Mouse (Mus musculus): ENCODE measurements around the gene Fut1. TPM values are rescaled to one million over a fixed set of nuclear protein-coding genes. Genes with fewer than 3 reads are reported as not detected.
A peak's percentile ranks its signal among the peaks of the same experiment; 100 is the strongest.

Gene Fut1
- polyA plus RNA-seq, 1 experiment from 2014 or later: 0.13 TPM

DNA sequence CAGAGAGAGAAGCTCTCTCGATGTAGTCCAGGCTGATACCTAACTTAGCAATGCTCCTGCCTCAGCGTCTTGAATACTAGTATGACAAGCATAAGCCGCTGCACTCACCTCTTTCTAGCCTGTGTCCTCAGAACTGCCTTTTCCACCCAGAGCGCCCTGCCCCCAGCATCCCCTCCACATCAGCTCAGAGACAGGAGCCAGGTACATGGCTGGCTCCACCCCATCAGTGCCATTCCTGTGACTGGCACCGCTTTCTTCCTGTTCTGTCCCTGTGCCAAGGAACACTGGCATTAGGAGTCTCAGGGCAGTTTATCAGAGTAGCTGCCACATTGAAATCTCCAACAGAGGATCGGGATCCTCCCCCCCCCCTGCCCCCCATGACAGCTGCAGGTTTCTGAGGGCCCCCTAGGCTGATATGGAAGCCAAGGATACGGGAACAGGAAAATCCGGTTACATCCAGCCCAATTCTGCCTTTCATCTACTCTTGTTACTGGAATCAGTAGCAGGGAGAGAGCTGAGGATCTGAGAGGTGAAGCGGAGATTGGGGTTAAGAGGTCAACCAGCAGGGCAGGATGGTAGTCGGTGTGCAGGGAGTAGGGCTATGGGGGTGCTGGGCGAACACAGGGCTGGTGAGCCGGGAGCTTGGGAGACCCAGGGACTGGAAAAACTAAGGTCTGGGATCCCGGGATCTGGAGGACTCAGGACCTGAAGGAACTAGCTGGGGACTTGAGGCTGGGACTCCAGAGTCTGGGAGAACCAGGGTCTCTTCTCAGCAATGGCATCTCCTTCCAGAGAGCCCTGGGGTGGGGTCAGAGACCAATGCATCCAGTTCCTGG lies 48.4 kb downstream of the Fut1 start:
- Histone ChIP-seq H3K9me3 (ENCODE audit: low read depth, low read length) (no peaks in the 10 kb centered on the region), H3K27me3 (ENCODE audit: insufficient read depth, low read length) (no peaks in the 10 kb centered on the region), H3K36me3 (ENCODE audit: insufficient read depth) (no peaks in the 10 kb centered on the region), H3K27ac (ENCODE audit: low read depth) (no peak overlapping the region), H3K4me2 (peak overlapping the region; percentile 27; the same call in 1 of the 2 replicates), H3K4me1 (ENCODE audit: insufficient read depth) (0 out of 2 replicates have a peak, but pooled peaks cover 9% of the 10 kb centered on the region), H3K4me3 (ENCODE audit: low read depth, low read length) (no peak overlapping the region), H3K9ac (no peak overlapping the region; the same call in 1 of the 2 replicates)
- ATAC-seq (ENCODE audit: insufficient read depth) (peak; percentile 63; the same call in 1 of the 2 replicates), DNase-seq (peak; percentile 50)
- no peak for TF ChIP-seq CTCF (IDR thresholded peaks at IDR 0.05; ENCODE audit: low read depth)
- WGBS: 36% methylated on average over 13 of the region's 13 CpGs

DNA sequence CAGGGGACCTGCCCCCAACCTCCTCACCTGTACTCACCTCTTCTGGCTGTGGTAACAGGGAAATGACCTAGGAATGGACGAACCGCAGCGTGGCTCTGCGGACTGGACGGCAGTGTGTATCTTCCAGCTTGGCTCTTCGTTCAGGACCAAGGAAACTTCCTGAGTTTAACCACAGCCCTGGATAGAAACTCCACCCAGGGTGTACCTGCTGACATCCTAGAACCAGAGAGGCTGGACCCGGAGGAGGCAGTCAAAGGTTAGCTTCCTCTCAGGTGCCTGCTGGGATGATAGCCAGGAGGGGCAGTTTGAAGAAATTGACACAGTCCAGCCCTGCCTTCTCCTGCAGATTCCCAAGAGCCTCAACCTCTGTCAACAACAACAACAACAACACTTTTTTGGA lies 49.1 kb downstream of the Fut1 start, which contains the start of gene Fut2:
TSS of gene Fut2 (minus strand) at position 234 of the 400 bp plus-strand sequence.
- Histone ChIP-seq H3K9me3 (ENCODE audit: low read depth, low read length) (no peaks in the 10 kb centered on the region), H3K27me3 (ENCODE audit: insufficient read depth, low read length) (no peaks in the 10 kb centered on the region), H3K27ac (ENCODE audit: low read depth) (no peak within 1 kb of the TSS), H3K9ac (no peak within 1 kb of the TSS; the same call in 1 of the 2 replicates), H3K4me3 (ENCODE audit: low read depth, low read length) (no peak within 1 kb of the TSS), H3K36me3 (ENCODE audit: insufficient read depth) (no peaks in the 10 kb centered on the region), H3K4me1 (ENCODE audit: insufficient read depth) (0 out of 2 replicates have a peak, but pooled peaks cover 9% of the 10 kb centered on the region), H3K4me2 (peak within 1 kb of the TSS; percentile 27; the same call in 1 of the 2 replicates)
- ATAC-seq (ENCODE audit: insufficient read depth) (no peak), DNase-seq (no peak)
- WGBS: 65% methylated on average over 7 of the region's 7 CpGs
- no peak for TF ChIP-seq CTCF (IDR thresholded peaks at IDR 0.05; ENCODE audit: low read depth)

DNA sequence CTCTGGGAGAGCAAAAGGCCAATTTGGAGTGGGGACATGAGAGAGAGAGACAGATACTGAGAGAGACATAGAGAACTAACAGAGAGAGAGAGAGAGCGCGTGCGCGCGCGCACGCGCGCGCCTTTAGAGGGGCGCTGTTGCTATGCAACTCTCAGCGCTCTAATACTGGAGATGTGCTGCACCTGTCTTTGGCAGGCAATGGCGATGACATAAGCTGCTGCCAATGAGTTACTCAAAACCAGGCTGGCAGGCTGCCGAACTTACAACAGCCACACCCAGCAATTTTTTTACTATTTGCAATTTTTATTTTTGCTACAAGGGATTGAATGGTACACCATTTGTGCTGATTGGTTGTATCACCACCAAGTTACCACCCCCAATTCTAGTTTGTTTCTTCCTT lies 50.7 kb downstream of the Fut1 start:
- 68% methylated on average over 14 of the region's 14 CpGs for WGBS
- H3K9me3 ChIP-seq (ENCODE audit: low read depth, low read length): no peaks in the 10 kb centered on the region
- DNase-seq (no peak), ATAC-seq (ENCODE audit: insufficient read depth) (no peak)
- H3K36me3 ChIP-seq (ENCODE audit: insufficient read depth): no peaks in the 10 kb centered on the region
- no peak overlapping the region for H3K4me2 ChIP-seq
- no peak for TF ChIP-seq CTCF (IDR thresholded peaks at IDR 0.05; ENCODE audit: low read depth)
- no peak overlapping the region for H3K9ac ChIP-seq
- no peaks in the 10 kb centered on the region for H3K27me3 ChIP-seq (ENCODE audit: insufficient read depth, low read length)
- no peak overlapping the region for H3K27ac ChIP-seq (ENCODE audit: low read depth)
- no peak overlapping the region for H3K4me3 ChIP-seq (ENCODE audit: low read depth, low read length)
- 0 out of 2 replicates have a peak, but pooled peaks cover 9% of the 10 kb centered on the region for H3K4me1 ChIP-seq (ENCODE audit: insufficient read depth)

GRCm38 (mm10) chr7:45668921-45669320 lies 51.8 kb downstream of the Fut1 start:
- Histone ChIP-seq H3K4me1 (ENCODE audit: insufficient read depth) (0 out of 2 replicates have a peak, but pooled peaks cover 9% of the 10 kb centered on the region), H3K4me3 (ENCODE audit: low read depth, low read length) (no peak overlapping the region), H3K27ac (ENCODE audit: low read depth) (no peak overlapping the region), H3K27me3 (ENCODE audit: insufficient read depth, low read length) (no peaks in the 10 kb centered on the region), H3K36me3 (ENCODE audit: insufficient read depth) (no peaks in the 10 kb centered on the region), H3K9ac (no peak overlapping the region), H3K9me3 (ENCODE audit: low read depth, low read length) (no peaks in the 10 kb centered on the region), H3K4me2 (no peak overlapping the region)
- peak; percentile 34 for TF ChIP-seq CTCF (IDR thresholded peaks at IDR 0.05; ENCODE audit: low read depth)
- 94% methylated on average over 9 of the region's 9 CpGs for WGBS
- ATAC-seq (ENCODE audit: insufficient read depth): no peak
- no peak for DNase-seq

Other genes with a start within 250 kb of the Fut1 start
- gene Lin7b, start 246.7 kb upstream of the Fut1 start, polyA plus RNA-seq (2014; fragmentation: Nextera tagmentation; extraction: Ambion mirVana): 0.30 and 0.87 TPM in 2 replicates
- 74.0 and 88.2 TPM in 2 replicates for gene Snrnp70, start 221.5 kb upstream of the Fut1 start, polyA plus RNA-seq (2014; fragmentation: Nextera tagmentation; extraction: Ambion mirVana)
- 0.08 TPM in 1 of 2 replicates, not detected in the other for gene Kcna7, start 211.6 kb upstream of the Fut1 start, polyA plus RNA-seq (2014; fragmentation: Nextera tagmentation; extraction: Ambion mirVana)
- gene Ntf5, start 203.6 kb upstream of the Fut1 start, polyA plus RNA-seq (2014; fragmentation: Nextera tagmentation; extraction: Ambion mirVana): 1.9 and 2.2 TPM in 2 replicates
- not detected in 2 replicates for gene Lhb, start 196.5 kb upstream of the Fut1 start, polyA plus RNA-seq (2014; fragmentation: Nextera tagmentation; extraction: Ambion mirVana)
- gene Gys1, start 182.4 kb upstream of the Fut1 start, polyA plus RNA-seq (2014; fragmentation: Nextera tagmentation; extraction: Ambion mirVana): 35.7 and 36.0 TPM in 2 replicates
- gene Ruvbl2, start 179.2 kb upstream of the Fut1 start, polyA plus RNA-seq (2014; fragmentation: Nextera tagmentation; extraction: Ambion mirVana): 163 and 173 TPM in 2 replicates
- gene Ftl1, start 157.4 kb upstream of the Fut1 start, polyA plus RNA-seq (2014; fragmentation: Nextera tagmentation; extraction: Ambion mirVana): 4,463 and 4,749 TPM in 2 replicates
- 135 and 139 TPM in 2 replicates for gene Bax, start 150.4 kb upstream of the Fut1 start, polyA plus RNA-seq (2014; fragmentation: Nextera tagmentation; extraction: Ambion mirVana)
- 0.47 and 0.86 TPM in 2 replicates for gene Tulp2, start 135.4 kb upstream of the Fut1 start, polyA plus RNA-seq (2014; fragmentation: Nextera tagmentation; extraction: Ambion mirVana)
- not detected in 2 replicates for gene Gm45808, start 130.5 kb upstream of the Fut1 start, polyA plus RNA-seq (2014; fragmentation: Nextera tagmentation; extraction: Ambion mirVana)
- 3.0 and 3.3 TPM in 2 replicates for gene Dhdh, start 128.5 kb upstream of the Fut1 start, polyA plus RNA-seq (2014; fragmentation: Nextera tagmentation; extraction: Ambion mirVana)
- gene Nucb1, start 106.9 kb upstream of the Fut1 start, polyA plus RNA-seq (2014; fragmentation: Nextera tagmentation; extraction: Ambion mirVana): 194 and 201 TPM in 2 replicates
- 15.6 and 17.5 TPM in 2 replicates for gene Ppp1r15a, start 91.0 kb upstream of the Fut1 start, polyA plus RNA-seq (2014; fragmentation: Nextera tagmentation; extraction: Ambion mirVana)
- 1.9 and 2.1 TPM in 2 replicates for gene Plekha4, start 91.0 kb upstream of the Fut1 start, polyA plus RNA-seq (2014; fragmentation: Nextera tagmentation; extraction: Ambion mirVana)
- gene Hsd17b14, start 62.4 kb upstream of the Fut1 start, polyA plus RNA-seq (2014; fragmentation: Nextera tagmentation; extraction: Ambion mirVana): 0.57 and 0.66 TPM in 2 replicates
- gene Bcat2, start 47.1 kb upstream of the Fut1 start, polyA plus RNA-seq (2014; fragmentation: Nextera tagmentation; extraction: Ambion mirVana): 48.9 and 53.4 TPM in 2 replicates
- not detected in 2 replicates for gene Fgf21, start 1.8 kb upstream of the Fut1 start, polyA plus RNA-seq (2014; fragmentation: Nextera tagmentation; extraction: Ambion mirVana)
- 0.28 and 0.35 TPM in 2 replicates for gene Izumo1, start 4.5 kb downstream of the Fut1 start, polyA plus RNA-seq (2014; fragmentation: Nextera tagmentation; extraction: Ambion mirVana)
- gene Rasip1, start 10.2 kb downstream of the Fut1 start, polyA plus RNA-seq (2014; fragmentation: Nextera tagmentation; extraction: Ambion mirVana): 29.4 and 35.3 TPM in 2 replicates
- 8.1 and 9.2 TPM in 2 replicates for gene Mamstr, start 22.7 kb downstream of the Fut1 start, polyA plus RNA-seq (2014; fragmentation: Nextera tagmentation; extraction: Ambion mirVana)
- 0.22 and 0.75 TPM in 2 replicates for gene Fut2, start 49.1 kb downstream of the Fut1 start, polyA plus RNA-seq (2014; fragmentation: Nextera tagmentation; extraction: Ambion mirVana)
- gene Ntn5, start 66.7 kb downstream of the Fut1 start, polyA plus RNA-seq (2014; fragmentation: Nextera tagmentation; extraction: Ambion mirVana): 0.28 and 0.30 TPM in 2 replicates
- gene Sec1, start 77.1 kb downstream of the Fut1 start, polyA plus RNA-seq (2014; fragmentation: Nextera tagmentation; extraction: Ambion mirVana): 0.08 TPM in 1 of 2 replicates, not detected in the other
- gene Car11, start 82.6 kb downstream of the Fut1 start, polyA plus RNA-seq (2014; fragmentation: Nextera tagmentation; extraction: Ambion mirVana): 2.0 and 4.3 TPM in 2 replicates
- gene Dbp, start 87.8 kb downstream of the Fut1 start, polyA plus RNA-seq (2014; fragmentation: Nextera tagmentation; extraction: Ambion mirVana): 2.1 TPM in 2 replicates
- gene Rpl18, start 98.2 kb downstream of the Fut1 start, polyA plus RNA-seq (2014; fragmentation: Nextera tagmentation; extraction: Ambion mirVana): 1,245 and 1,303 TPM in 2 replicates
- gene Sphk2, start 100.7 kb downstream of the Fut1 start, polyA plus RNA-seq (2014; fragmentation: Nextera tagmentation; extraction: Ambion mirVana): 21.9 and 23.8 TPM in 2 replicates
- gene Fam83e, start 103.9 kb downstream of the Fut1 start, polyA plus RNA-seq (2014; fragmentation: Nextera tagmentation; extraction: Ambion mirVana): 0.92 and 1.1 TPM in 2 replicates
- gene Spaca4, start 108.5 kb downstream of the Fut1 start, polyA plus RNA-seq (2014; fragmentation: Nextera tagmentation; extraction: Ambion mirVana): not detected in 2 replicates
- gene Lmtk3, start 166.4 kb downstream of the Fut1 start, polyA plus RNA-seq (2014; fragmentation: Nextera tagmentation; extraction: Ambion mirVana): 0.76 and 1.9 TPM in 2 replicates
- 5.0 and 5.9 TPM in 2 replicates for gene Sult2b1, start 167.4 kb downstream of the Fut1 start, polyA plus RNA-seq (2014; fragmentation: Nextera tagmentation; extraction: Ambion mirVana)
- 109 and 110 TPM in 2 replicates for gene Cyth2, start 197.3 kb downstream of the Fut1 start, polyA plus RNA-seq (2014; fragmentation: Nextera tagmentation; extraction: Ambion mirVana)
- 0.67 and 1.1 TPM in 2 replicates for gene Kcnj14, start 207.5 kb downstream of the Fut1 start, polyA plus RNA-seq (2014; fragmentation: Nextera tagmentation; extraction: Ambion mirVana)
- gene Grwd1, start 213.7 kb downstream of the Fut1 start, polyA plus RNA-seq (2014; fragmentation: Nextera tagmentation; extraction: Ambion mirVana): 85.4 and 95.3 TPM in 2 replicates